Mouse (Mus musculus) gastrocnemius, postnatal 4 days (tissue): ENCODE data around the gene Abcc8. TPM values are rescaled to one million over a fixed set of nuclear protein-coding genes. Genes with fewer than 3 reads are reported as not detected.
"Not testable (repeated sequence)": the region's sequence is repeated elsewhere in the genome, so short reads cannot be mapped to it uniquely, and the experiment has no call there.

Experiments
- DNase-seq, 2 experiments: peaks; one replicate each; pipeline ENCODE4 v3.0.0; 2021 to 2022; ENCODE audit warnings: low spot score in 2 of 2, mixed read lengths in 2 of 2
- long read RNA-seq, 2 experiments: library from polyadenylated mRNA; stranded (forward); transcript quantifications; one replicate each; pipeline ENCODE4 v2.0.0; 2021
- total RNA-seq, 2 experiments: library from RNA; stranded (reverse); gene quantifications; 2 replicates each; pipeline ENCODE4 v1.2.3; 2021

Gene Abcc8
- total RNA-seq, result 1 to 10 TPM; 4.6 to 6.3 TPM
- long read RNA-seq, experiment 1, partial matches to known transcripts, result 0 of 4 reads
- long read RNA-seq, experiment 1, other reads (novel, unspliced or antisense), result 4 of 4 reads
- long read RNA-seq, experiment 2, partial matches to known transcripts, result 1 of 14 reads
- long read RNA-seq, experiment 2, other reads (novel, unspliced or antisense), result 13 of 14 reads

DNA sequence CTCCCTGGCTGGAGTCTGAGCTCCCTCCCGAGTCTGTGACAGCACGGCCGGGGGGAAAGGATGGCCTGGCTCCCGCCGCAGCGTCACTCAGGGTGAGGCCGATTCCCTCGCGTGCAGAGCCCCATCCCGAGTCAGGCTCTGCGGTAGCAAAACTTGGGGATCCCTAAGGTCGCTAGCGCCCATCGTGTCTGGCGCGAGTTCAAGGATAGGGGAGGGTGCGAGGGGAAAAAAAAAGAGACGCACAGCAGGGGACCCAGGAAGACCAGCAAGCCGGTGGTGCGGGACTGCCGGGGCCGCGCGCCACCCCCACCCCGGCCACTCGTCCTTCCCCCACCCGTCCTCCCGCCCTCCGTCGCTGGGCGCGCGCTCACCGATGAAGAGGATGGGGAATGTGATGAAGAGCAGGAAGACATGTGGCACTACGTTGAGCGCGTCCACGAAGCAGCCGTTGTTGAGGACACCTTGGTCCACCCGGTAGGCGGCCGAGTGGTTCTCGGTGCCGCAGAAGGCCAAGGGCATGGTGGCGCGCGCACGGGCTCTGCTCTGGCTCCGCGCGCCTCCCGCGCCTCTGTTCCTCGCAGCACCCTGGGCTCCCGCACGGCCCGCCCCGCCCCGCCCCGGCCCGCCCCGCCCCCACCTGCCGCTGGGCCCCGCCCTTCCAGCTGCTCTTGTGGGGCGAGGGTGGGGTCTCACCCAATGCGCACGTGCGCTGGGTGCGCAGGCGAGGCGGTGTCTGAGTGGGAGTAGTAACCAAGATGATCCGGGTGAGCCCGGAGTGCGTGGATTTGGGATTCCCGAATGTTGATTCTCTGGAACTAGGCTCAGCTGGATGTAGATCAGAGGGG lies at the start of gene Abcc8:
Gene Abcc8 (minus strand): TSS at position 603 of the 845 bp plus-strand sequence.
- no peak for DNase-seq

GRCm38 (mm10) chr7:46226936-46227335 lies 47.1 kb upstream of the Abcc8 start:
- peak in 1 of 2 experiments; percentile 53 for DNase-seq

- DNase-seq, result peak in 1 of 2 experiments; percentile 38
Observed at GRCm38 (mm10) chr7:46226253-46226652, 46.4 kb upstream of the Abcc8 start.

DNA sequence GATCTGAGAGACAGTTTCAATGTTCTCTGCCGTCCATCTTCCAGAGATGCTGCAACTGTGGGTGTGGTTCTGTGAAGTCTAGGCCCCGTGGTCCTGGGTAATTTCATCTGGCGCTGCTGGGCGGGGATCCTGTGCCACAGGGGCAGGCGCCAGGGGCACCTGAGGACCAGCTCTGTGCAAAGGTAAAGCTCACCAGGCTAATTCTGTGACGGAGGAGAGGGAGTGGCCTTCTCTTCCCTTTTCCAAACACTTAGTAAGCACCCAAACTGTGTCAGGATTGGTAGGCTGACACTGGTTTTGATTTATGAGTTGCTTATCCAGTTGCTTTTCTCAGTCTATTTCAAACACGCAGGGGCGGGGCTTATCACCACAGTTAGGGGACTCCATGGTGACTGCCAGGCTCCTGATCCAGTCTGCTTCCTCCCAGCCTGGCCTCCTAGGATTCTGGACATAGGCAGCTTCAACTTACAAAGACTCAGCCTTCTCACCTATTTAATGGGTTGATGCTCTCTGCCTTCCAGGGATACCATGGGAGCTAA lies 40.8 kb upstream of the Abcc8 start:
- DNase-seq, result no peak

DNA sequence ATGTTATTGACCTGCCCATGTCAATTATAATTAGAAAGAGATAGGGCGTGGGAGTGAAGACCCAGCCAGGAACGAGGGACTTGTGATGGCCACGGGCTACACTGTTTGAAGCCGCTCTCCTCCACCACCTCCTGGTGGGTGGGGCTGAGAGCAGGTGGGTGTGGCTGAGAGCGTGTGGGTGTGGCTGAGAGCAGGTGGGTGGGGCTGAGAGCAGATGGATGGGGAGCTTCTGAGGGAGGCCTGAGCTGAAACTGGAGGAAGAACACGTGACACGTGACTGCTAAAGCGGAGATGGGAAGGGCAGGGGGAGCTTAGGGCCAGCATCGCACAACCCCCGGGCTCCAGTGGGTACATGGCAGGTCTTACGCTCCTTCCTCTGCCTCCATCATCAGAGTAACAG lies 38.6 kb upstream of the Abcc8 start:
- no peak for DNase-seq

DNA sequence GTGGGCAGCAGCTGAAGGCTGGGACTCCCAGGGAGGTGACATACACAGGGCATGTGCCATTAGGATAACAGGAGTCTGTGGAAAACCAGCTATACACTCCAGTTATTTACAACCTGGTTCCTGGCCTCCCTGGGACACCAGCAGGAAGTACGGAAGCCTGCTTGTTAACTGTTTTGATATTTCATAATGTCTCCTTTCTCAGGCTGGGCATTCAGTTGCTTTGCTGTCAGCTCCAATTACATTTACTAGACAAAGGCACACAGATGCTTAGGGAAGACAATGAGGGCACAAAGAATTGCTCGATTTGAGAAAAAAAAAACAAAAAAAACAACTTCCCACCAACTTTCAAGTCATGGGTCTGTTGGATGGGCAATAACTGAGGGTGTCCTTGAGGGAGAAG lies 36.6 kb upstream of the Abcc8 start:
- no peak for DNase-seq

GRCm38 (mm10) chr7:46210276-46210675 lies 30.4 kb upstream of the Abcc8 start:
- no peak for DNase-seq

DNA sequence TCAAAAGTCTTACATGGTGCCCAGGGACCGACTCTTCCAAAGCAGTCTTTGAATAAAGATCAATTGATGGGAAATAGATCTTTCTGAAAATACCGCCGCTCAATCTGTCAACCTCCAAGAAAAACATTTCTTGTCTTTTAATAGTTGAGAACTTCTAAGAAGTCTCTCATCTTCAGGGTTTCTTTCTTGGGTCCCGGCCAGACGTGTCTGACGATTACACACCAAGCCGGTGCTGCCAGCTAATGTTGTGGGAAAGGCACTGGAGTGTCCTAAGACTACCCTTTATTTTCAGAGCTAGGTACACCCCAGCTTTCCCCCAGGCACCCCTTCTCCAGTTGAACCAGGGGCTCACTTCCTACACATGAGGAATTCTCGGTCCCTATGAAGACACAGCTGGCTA lies 28.3 kb upstream of the Abcc8 start:
- DNase-seq, result no peak

GRCm38 (mm10) chr7:46204775-46205174 lies 24.9 kb upstream of the Abcc8 start:
- no peak for DNase-seq

- DNase-seq, result peak in 1 of 2 experiments; percentile 37
Observed at GRCm38 (mm10) chr7:46204046-46204471, 24.2 kb upstream of the Abcc8 start.

- no peak for DNase-seq
Observed at GRCm38 (mm10) chr7:46201649-46202048, 21.8 kb upstream of the Abcc8 start.

GRCm38 (mm10) chr7:46200021-46200420 lies 20.2 kb upstream of the Abcc8 start:
- no peak for DNase-seq

GRCm38 (mm10) chr7:46195356-46195755 lies 15.5 kb upstream of the Abcc8 start:
- no peak for DNase-seq

- no peak for DNase-seq
Observed at GRCm38 (mm10) chr7:46184232-46184631, 4.4 kb upstream of the Abcc8 start.

DNA sequence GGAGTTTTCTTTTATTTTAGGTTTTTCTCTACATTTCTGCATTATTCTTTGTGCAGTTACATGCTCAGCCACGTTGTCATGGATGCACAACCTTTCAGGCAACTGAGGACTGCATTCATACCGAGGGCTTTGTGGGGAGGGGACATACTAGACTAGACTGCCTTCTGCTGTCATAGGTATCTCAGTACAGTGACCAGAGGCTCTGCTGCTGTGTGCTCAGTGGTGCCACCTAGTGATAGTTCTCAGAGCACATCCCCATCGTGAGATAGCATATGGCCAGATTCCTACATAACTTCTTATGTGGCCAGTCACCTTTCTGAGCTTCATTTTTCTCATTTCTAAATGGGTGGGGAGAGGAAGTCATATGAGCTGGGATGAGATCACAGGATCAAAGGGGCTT lies 1.8 kb upstream of the Abcc8 start:
- DNase-seq, result peak in 1 of 2 experiments; percentile 52

DNA sequence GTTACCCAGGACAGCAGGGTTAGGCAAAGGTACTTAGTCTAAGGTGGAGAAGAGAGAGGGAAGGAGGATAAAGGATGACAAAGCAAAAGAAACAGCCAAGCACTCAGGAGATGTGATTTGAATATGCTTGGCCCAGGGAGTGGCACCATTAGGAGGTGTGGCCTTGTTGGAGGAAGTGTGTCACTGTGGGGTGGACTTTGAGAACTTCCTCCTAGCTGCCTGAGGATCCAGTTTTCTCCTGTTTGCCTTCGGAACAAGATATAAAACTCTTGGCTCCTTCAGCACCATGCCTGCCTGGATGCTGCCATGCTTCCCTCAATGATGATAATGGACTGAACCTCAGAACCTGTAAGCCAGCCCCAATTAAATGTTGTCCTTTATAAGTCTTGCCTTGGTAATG lies 10.9 kb downstream of the Abcc8 start:
- not testable (repeated sequence) for DNase-seq

DNA sequence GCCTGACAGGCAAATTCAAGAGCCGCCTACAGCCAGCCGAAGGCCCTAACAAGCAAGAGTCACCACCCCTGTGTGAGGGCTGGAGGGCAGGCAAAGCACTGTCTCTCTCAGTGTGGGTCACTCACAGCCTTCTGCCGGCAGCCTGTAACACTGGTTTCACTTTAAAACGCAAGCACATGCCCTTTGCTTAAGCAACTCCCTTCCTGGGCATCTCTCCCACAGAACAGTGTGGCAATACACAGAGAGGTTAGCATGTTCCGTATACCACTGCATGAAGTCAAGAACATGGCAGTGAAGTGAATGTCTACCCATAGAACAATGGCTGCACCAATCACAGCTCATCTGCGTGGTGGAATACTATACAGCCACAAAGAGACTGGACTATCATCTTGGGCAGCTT lies 11.4 kb downstream of the Abcc8 start:
- no peak for DNase-seq

DNA sequence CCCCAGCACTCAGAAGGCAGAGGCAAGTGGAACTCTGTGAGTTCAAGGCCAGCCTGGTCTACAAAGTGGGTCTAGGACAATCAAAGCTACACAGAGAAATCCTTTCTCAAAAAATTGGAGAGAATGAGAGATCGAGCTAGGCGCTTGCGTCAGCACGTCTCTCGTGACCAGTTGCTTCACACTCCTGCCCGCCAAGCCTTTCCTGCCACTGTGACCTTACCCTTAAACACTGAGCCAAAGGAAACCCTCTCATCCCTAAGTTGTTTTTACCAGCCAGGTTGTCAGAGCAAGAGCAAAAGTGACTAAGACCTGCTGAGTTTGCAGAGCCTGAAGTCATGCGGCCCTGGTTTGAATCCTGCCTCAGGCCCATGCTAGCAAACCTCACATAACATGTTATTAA lies 11.9 kb downstream of the Abcc8 start:
- no peak for DNase-seq

DNA sequence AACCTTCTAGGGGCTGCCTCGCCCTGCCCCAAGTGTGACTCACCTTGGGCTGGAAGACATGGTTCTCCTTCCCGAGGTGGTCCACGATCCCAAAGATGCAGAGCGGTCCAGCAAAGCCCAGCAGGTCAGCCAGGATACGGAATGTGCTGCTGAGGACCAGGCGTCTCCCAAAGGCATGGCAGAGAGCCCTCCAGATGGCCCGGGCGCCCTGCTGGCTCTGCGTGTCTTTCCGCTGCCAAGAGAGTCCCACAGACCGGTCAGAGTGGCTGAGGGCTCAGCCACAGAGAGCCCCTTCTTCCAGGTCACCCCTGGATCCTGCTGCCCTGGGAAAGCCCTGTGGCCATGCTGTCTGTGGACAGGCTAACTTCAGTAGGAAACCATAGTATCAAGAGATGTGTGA lies 14.0 kb downstream of the Abcc8 start:
- DNase-seq, result no peak

GRCm38 (mm10) chr7:46162731-46163130 lies 17.1 kb downstream of the Abcc8 start:
- DNase-seq, result no peak

DNA sequence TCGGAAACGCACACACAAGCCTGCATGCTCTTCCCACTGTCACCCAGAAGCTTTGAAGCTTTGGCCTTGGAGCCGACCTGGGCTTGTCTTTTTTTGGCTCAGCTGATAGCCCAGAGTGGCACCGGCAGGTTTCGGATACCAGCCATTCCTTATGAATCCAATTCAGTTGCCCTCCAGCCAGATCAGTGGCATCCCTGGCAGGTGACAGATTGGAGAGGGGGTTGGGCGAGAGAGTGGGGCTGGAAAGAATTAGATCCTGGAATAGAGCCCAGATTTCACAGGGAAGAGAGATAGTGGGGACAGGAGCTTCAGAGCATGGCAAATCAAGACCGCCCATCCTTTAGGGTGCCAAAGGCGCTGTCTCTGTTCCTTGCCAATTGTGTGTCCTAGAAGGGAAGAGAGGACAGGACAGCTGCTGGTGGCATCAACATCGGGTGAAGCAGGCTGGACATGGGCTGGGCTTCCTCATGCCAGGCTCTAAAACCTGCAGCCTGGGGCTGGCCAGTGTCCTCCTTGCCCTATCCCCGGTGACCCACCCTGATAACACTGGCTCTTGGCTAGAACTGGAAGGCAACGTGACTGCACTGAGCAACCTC lies 17.6 kb downstream of the Abcc8 start:
- DNase-seq, result peak in 1 of 2 experiments; percentile 26

- no peak for DNase-seq
Observed at GRCm38 (mm10) chr7:46161615-46162014, 18.2 kb downstream of the Abcc8 start.
